Mouse (Mus musculus) stomach, postnatal 0 days (tissue): ENCODE measurements at regions not wholly inside any gene's neighbourhood (a gene's known extent, or its start where the extent isn't known, plus 50 kb on each side); places are given as distances from the start of the nearest gene placed in this dataset.

Experiments
- CTCF ChIP-seq: IDR thresholded peaks from 2 replicates; pipeline ENCODE4 v1.5.1; 2016; ENCODE audit warnings: antibody characterized with exemption, low read depth, mild to moderate bottlenecking, moderate library complexity
- EP300 ChIP-seq: optimal IDR thresholded peaks from 2 replicates; pipeline ENCODE3; 2016; ENCODE audit warnings: antibody characterized with exemption

DNA sequence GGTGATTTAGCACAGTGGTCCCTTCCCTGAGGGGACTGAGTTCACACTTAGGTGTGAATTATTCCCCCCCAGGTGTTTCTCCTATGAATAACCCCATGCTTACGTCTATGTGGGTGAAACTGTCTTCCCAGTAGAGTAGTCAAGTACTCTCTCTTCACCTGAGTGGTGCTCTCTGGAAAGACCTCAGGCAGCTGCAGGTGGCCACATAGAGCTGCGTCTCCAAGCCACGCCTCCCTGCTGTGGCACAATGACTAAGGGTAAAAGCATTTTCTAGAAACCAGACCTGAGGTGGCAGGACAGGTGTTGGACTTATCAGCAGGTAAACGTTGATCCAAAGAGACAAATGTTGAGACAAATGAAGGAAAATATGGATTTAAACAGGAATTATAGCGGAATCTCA is 588.3 kb upstream of the Gm19410 start:
- TF ChIP-seq EP300 (no peak), CTCF (no peak)
